Mouse (Mus musculus): ENCODE data around the gene Crtc2. TPM values are rescaled to one million over a fixed set of nuclear protein-coding genes. Genes with fewer than 3 reads are reported as not detected.

Crtc2 gene
- polyA plus RNA-seq, 1 experiment from 2014 or later, result 20.7 TPM

- no peak for ATAC-seq (ENCODE audit: low FRiP score)
- no peak overlapping the region for H3K4me2 ChIP-seq
- no peaks in the 10 kb centered on the region for H3K9me3 ChIP-seq (replicated peaks)
- H3K27ac ChIP-seq (replicated peaks), result no peak overlapping the region
- 97% methylated on average over 4 of the region's 4 CpGs for WGBS
- peaks cover 58% of the 10 kb centered on the region for H3K36me3 ChIP-seq
- peaks cover 20% of the 10 kb centered on the region for H3K4me1 ChIP-seq
- H3K9ac ChIP-seq (replicated peaks), result no peak overlapping the region
- no peaks in the 10 kb centered on the region for H3K27me3 ChIP-seq (replicated peaks)
- no peak overlapping the region for H3K4me3 ChIP-seq (replicated peaks)
Observed at GRCm38 (mm10) chr3:90258521-90258920, 4.6 kb downstream of the Crtc2 start.

DNA sequence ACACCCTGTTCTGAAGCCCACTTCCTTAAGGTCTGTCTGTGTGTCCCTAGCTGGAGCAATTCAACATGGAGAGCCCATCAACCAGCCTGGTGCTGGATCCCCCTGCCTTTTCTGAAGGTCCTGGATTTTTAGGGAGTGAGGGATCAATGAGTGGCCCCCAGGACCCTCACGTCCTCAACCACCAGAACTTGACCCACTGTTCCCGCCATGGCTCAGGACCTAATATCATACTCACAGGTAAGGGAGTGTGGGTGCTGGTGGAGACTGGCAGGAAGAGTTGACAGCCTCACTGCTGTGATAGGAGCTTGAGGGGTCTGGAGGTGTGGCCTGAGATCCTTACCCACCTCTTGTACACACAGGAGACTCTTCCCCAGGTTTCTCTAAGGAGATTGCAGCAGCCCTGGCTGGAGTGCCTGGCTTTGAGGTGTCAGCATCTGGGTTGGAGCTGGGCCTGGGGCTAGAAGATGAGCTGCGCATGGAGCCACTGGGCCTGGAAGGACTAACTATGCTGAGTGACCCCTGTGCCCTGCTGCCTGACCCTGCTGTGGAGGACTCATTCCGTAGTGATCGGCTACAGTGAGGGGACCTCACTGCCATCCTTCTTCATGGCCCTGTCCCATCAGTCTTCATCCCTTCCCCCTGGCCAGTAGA, 9.3 kb downstream of the Crtc2 start:
- no peak overlapping the region for H3K9ac ChIP-seq (replicated peaks)
- ATAC-seq (ENCODE audit: low FRiP score), result no peak
- 93% methylated on average over 5 of the region's 5 CpGs for WGBS
- H3K27ac ChIP-seq (replicated peaks), result no peak overlapping the region
- no peak overlapping the region for H3K4me3 ChIP-seq (replicated peaks)
- no peaks in the 10 kb centered on the region for H3K9me3 ChIP-seq (replicated peaks)
- H3K4me1 ChIP-seq, result peaks cover 13% of the 10 kb centered on the region
- no peak overlapping the region for H3K4me2 ChIP-seq
- H3K27me3 ChIP-seq (replicated peaks), result no peaks in the 10 kb centered on the region
- peaks cover 62% of the 10 kb centered on the region for H3K36me3 ChIP-seq

GRCm38 (mm10) chr3:90264687-90265033, 10.7 kb downstream of the Crtc2 start:
- Histone ChIP-seq H3K27ac (replicated peaks) (peak overlapping the region; percentile 97), H3K9ac (replicated peaks) (peak overlapping the region; percentile 89; the same call in 1 of the 2 replicates), H3K4me1 (peaks cover 13% of the 10 kb centered on the region), H3K27me3 (replicated peaks) (no peaks in the 10 kb centered on the region), H3K36me3 (peaks cover 50% of the 10 kb centered on the region), H3K4me3 (replicated peaks) (peak overlapping the region; percentile 83), H3K4me2 (peak overlapping the region; percentile 74), H3K9me3 (replicated peaks) (no peaks in the 10 kb centered on the region)
- 35% methylated on average over 10 of the region's 10 CpGs for WGBS
- no peak for ATAC-seq (ENCODE audit: low FRiP score)

- ATAC-seq (ENCODE audit: low FRiP score), result peak; percentile 88
- H3K27me3 ChIP-seq (replicated peaks), result no peaks in the 10 kb centered on the region
- H3K9ac ChIP-seq (replicated peaks), result peak within 1 kb of the TSS; percentile 89
- H3K4me3 ChIP-seq (replicated peaks), result peak within 1 kb of the TSS; percentile 83
- no peaks in the 10 kb centered on the region for H3K9me3 ChIP-seq (replicated peaks)
- peak within 1 kb of the TSS; percentile 74 for H3K4me2 ChIP-seq
- H3K4me1 ChIP-seq, result peaks cover 13% of the 10 kb centered on the region
- H3K27ac ChIP-seq (replicated peaks), result peak within 1 kb of the TSS; percentile 97
- peaks cover 49% of the 10 kb centered on the region for H3K36me3 ChIP-seq
- WGBS, result under 1% methylated on average over 66 of the region's 87 CpGs
Observed at GRCm38 (mm10) chr3:90265034-90265931, 11.3 kb downstream of the Crtc2 start, which contains the start of gene Dennd4b. Dennd4b (plus strand) TSS chr3:90265185.

GRCm38 (mm10) chr3:90265932-90266741, 12.2 kb downstream of the Crtc2 start:
- peak; percentile 37 for ATAC-seq (ENCODE audit: low FRiP score)
- H3K27ac ChIP-seq (replicated peaks), result peak overlapping the region; percentile 97
- peaks cover 46% of the 10 kb centered on the region for H3K36me3 ChIP-seq
- no peaks in the 10 kb centered on the region for H3K9me3 ChIP-seq (replicated peaks)
- 26% methylated on average over 16 of the region's 16 CpGs for WGBS
- peak overlapping the region; percentile 83 for H3K4me3 ChIP-seq (replicated peaks)
- H3K27me3 ChIP-seq (replicated peaks), result no peaks in the 10 kb centered on the region
- peaks cover 13% of the 10 kb centered on the region for H3K4me1 ChIP-seq
- H3K4me2 ChIP-seq, result peak overlapping the region; percentile 74
- H3K9ac ChIP-seq (replicated peaks), result peak overlapping the region; percentile 89

DNA sequence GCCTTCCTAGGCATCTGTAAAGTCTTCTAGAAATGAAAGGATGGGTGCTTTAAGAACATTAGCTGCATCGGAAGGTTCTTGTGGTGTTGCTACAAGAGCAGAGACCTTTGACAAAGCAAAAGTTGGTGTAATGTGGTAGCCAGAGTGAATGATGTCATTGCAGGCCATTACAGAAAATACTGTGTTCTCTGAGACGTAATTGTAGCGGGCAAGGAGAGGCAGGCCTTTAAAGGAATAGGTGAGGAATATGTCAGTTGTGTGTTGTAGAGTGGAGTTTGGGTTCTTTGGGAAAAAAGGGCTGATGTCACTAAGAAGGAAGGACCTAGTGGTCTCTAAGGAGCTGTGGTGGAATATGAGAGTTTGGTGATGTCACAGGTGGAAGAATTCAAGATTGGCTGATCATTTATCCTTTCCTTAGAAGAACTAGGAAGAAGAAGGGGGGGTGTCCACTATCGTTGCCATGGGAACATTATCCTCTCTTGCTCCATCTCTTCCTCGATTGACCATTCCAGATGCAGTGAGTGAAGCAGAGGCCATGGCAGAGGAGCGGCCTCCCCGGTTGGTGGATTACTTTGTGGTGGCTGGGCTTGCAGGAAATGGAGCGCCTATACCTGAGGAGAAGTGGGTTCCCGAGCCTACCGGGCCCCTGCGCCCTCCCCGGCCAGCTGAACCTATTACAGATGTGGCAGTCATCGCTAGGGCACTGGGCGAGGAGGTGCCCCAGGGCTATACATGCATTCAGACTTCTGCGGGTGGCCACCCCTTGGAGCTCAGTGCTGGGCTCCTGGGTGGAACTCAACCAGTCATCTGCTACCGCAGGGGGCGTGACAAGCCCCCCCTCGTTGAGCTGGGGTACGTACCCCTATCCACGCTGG, 13.2 kb downstream of the Crtc2 start:
- ATAC-seq (ENCODE audit: low FRiP score), result no peak
- H3K4me1 ChIP-seq, result peaks cover 13% of the 10 kb centered on the region
- peak overlapping the region; percentile 89; the same call in 1 of the 2 replicates for H3K9ac ChIP-seq (replicated peaks)
- H3K27me3 ChIP-seq (replicated peaks), result no peaks in the 10 kb centered on the region
- H3K9me3 ChIP-seq (replicated peaks), result no peaks in the 10 kb centered on the region
- H3K27ac ChIP-seq (replicated peaks), result no peak overlapping the region
- peaks cover 36% of the 10 kb centered on the region for H3K36me3 ChIP-seq
- 94% methylated on average over 20 of the region's 20 CpGs for WGBS
- H3K4me3 ChIP-seq (replicated peaks), result no peak overlapping the region; the same call in 1 of the 2 replicates
- H3K4me2 ChIP-seq, result peak overlapping the region; percentile 74; the same call in 1 of the 2 replicates

DNA sequence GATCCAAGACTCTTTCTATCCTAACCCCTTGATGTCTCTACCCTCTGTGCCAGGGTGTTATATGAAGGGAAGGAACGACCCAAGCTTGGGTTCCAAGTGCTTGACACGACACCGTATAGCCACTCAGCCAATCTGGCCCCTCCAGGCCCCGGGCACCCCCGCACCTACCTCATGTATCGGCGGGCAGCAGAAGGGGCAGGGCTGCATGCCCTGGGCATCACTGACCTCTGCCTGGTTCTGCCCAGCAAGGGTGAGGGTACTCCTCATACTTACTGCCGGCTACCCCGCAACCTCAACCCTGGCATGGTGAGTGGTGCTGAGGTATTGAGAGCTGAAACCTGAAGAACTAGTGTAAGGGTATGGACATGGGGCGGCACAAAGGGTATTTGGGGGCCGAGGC, 14.2 kb downstream of the Crtc2 start:
- no peak overlapping the region for H3K9ac ChIP-seq (replicated peaks)
- ATAC-seq (ENCODE audit: low FRiP score), result no peak
- no peak overlapping the region for H3K4me3 ChIP-seq (replicated peaks)
- H3K4me1 ChIP-seq, result peaks cover 13% of the 10 kb centered on the region
- no peak overlapping the region for H3K4me2 ChIP-seq
- WGBS, result 96% methylated on average over 11 of the region's 11 CpGs
- H3K27ac ChIP-seq (replicated peaks), result no peak overlapping the region
- no peaks in the 10 kb centered on the region for H3K27me3 ChIP-seq (replicated peaks)
- H3K9me3 ChIP-seq (replicated peaks), result no peaks in the 10 kb centered on the region
- peaks cover 32% of the 10 kb centered on the region for H3K36me3 ChIP-seq

GRCm38 (mm10) chr3:90268971-90269370, 15.0 kb downstream of the Crtc2 start:
- Histone ChIP-seq H3K4me3 (replicated peaks) (no peak overlapping the region), H3K4me1 (peaks cover 13% of the 10 kb centered on the region), H3K9ac (replicated peaks) (no peak overlapping the region), H3K4me2 (no peak overlapping the region), H3K36me3 (peaks cover 32% of the 10 kb centered on the region), H3K27ac (replicated peaks) (no peak overlapping the region), H3K27me3 (replicated peaks) (no peaks in the 10 kb centered on the region), H3K9me3 (replicated peaks) (no peaks in the 10 kb centered on the region)
- ATAC-seq (ENCODE audit: low FRiP score), result no peak
- WGBS, result 90% methylated on average over 16 of the region's 16 CpGs

- peaks cover 45% of the 10 kb centered on the region for H3K36me3 ChIP-seq
- no peaks in the 10 kb centered on the region for H3K27me3 ChIP-seq (replicated peaks)
- no peak overlapping the region for H3K4me3 ChIP-seq (replicated peaks)
- no peak overlapping the region for H3K27ac ChIP-seq (replicated peaks)
- 96% methylated on average over 8 of the region's 8 CpGs for WGBS
- no peak overlapping the region for H3K4me2 ChIP-seq
- ATAC-seq (ENCODE audit: low FRiP score), result no peak
- no peaks in the 10 kb centered on the region for H3K9me3 ChIP-seq (replicated peaks)
- peaks cover 11% of the 10 kb centered on the region for H3K4me1 ChIP-seq
- H3K9ac ChIP-seq (replicated peaks), result no peak overlapping the region
Observed at GRCm38 (mm10) chr3:90270784-90271183, 16.8 kb downstream of the Crtc2 start.

GRCm38 (mm10) chr3:90272170-90272569, 18.2 kb downstream of the Crtc2 start:
- Histone ChIP-seq H3K4me1 (no peaks in the 10 kb centered on the region), H3K36me3 (peaks cover 58% of the 10 kb centered on the region), H3K27me3 (replicated peaks) (no peaks in the 10 kb centered on the region), H3K27ac (replicated peaks) (no peak overlapping the region), H3K9ac (replicated peaks) (no peak overlapping the region), H3K4me3 (replicated peaks) (no peak overlapping the region), H3K4me2 (no peak overlapping the region), H3K9me3 (replicated peaks) (no peaks in the 10 kb centered on the region)
- no peak for ATAC-seq (ENCODE audit: low FRiP score)
- WGBS, result 62% methylated on average over 9 of the region's 9 CpGs

GRCm38 (mm10) chr3:90273855-90274254, 19.9 kb downstream of the Crtc2 start:
- Histone ChIP-seq H3K9ac (replicated peaks) (no peak overlapping the region), H3K36me3 (peaks cover 64% of the 10 kb centered on the region), H3K9me3 (replicated peaks) (no peaks in the 10 kb centered on the region), H3K4me3 (replicated peaks) (no peak overlapping the region), H3K27me3 (replicated peaks) (no peaks in the 10 kb centered on the region), H3K4me2 (no peak overlapping the region), H3K27ac (replicated peaks) (no peak overlapping the region), H3K4me1 (no peaks in the 10 kb centered on the region)
- no peak for ATAC-seq (ENCODE audit: low FRiP score)
- 96% methylated on average over 22 of the region's 22 CpGs for WGBS
